Mouse (Mus musculus): ENCODE measurements around the gene Mrtfa.

The Mrtfa gene

GRCm38 (mm10) chr15:81197197-81197596 is 6.6 kb upstream of the Mrtfa start:
- DNase-seq (ENCODE audit: low read depth, low spot score) = no peak

- no peak for DNase-seq (ENCODE audit: low read depth, low spot score)
Observed at GRCm38 (mm10) chr15:81195447-81195846, 4.9 kb upstream of the Mrtfa start.

- peak; percentile 14 for DNase-seq (ENCODE audit: low read depth, low spot score)
Observed at GRCm38 (mm10) chr15:81194791-81195190, 4.2 kb upstream of the Mrtfa start.

GRCm38 (mm10) chr15:81192858-81193257 is 2.3 kb upstream of the Mrtfa start:
- DNase-seq (ENCODE audit: low read depth, low spot score) = no peak

- DNase-seq (ENCODE audit: low read depth, low spot score) = no peak
Observed at GRCm38 (mm10) chr15:81192316-81192715, 1.8 kb upstream of the Mrtfa start.

GRCm38 (mm10) chr15:81191303-81191702 is 746 bp upstream of the Mrtfa start:
- DNase-seq (ENCODE audit: low read depth, low spot score) = no peak

GRCm38 (mm10) chr15:81190011-81190629 is 437 bp downstream of the Mrtfa start:
- DNase-seq (ENCODE audit: low read depth, low spot score) = no peak

GRCm38 (mm10) chr15:81189061-81189460 is 1.5 kb downstream of the Mrtfa start:
- DNase-seq (ENCODE audit: low read depth, low spot score) = no peak

GRCm38 (mm10) chr15:81184913-81185312 is 5.6 kb downstream of the Mrtfa start:
- no peak for DNase-seq (ENCODE audit: low read depth, low spot score)

- DNase-seq (ENCODE audit: low read depth, low spot score) = no peak
Observed at GRCm38 (mm10) chr15:81181233-81181632, 9.3 kb downstream of the Mrtfa start.

GRCm38 (mm10) chr15:81179523-81179922 is 11.0 kb downstream of the Mrtfa start:
- DNase-seq (ENCODE audit: low read depth, low spot score) = no peak

GRCm38 (mm10) chr15:81178703-81179102 is 11.9 kb downstream of the Mrtfa start:
- no peak for DNase-seq (ENCODE audit: low read depth, low spot score)

GRCm38 (mm10) chr15:81177860-81178259 is 12.7 kb downstream of the Mrtfa start:
- DNase-seq (ENCODE audit: low read depth, low spot score) = no peak

- no peak for DNase-seq (ENCODE audit: low read depth, low spot score)
Observed at GRCm38 (mm10) chr15:81175633-81176032, 14.9 kb downstream of the Mrtfa start.

- DNase-seq (ENCODE audit: low read depth, low spot score) = no peak
Observed at GRCm38 (mm10) chr15:81172259-81172658, 18.3 kb downstream of the Mrtfa start.

- no peak for DNase-seq (ENCODE audit: low read depth, low spot score)
Observed at GRCm38 (mm10) chr15:81168735-81169134, 21.8 kb downstream of the Mrtfa start.

- DNase-seq (ENCODE audit: low read depth, low spot score) = no peak
Observed at GRCm38 (mm10) chr15:81167831-81168230, 22.7 kb downstream of the Mrtfa start.

GRCm38 (mm10) chr15:81166291-81166690 is 24.3 kb downstream of the Mrtfa start:
- no peak for DNase-seq (ENCODE audit: low read depth, low spot score)

GRCm38 (mm10) chr15:81164560-81165310 is 25.8 kb downstream of the Mrtfa start:
- DNase-seq (ENCODE audit: low read depth, low spot score) = no peak

GRCm38 (mm10) chr15:81161571-81161970 is 29.0 kb downstream of the Mrtfa start:
- no peak for DNase-seq (ENCODE audit: low read depth, low spot score)

GRCm38 (mm10) chr15:81160677-81161076 is 29.9 kb downstream of the Mrtfa start:
- no peak for DNase-seq (ENCODE audit: low read depth, low spot score)

- DNase-seq (ENCODE audit: low read depth, low spot score) = no peak
Observed at GRCm38 (mm10) chr15:81159212-81159611, 31.3 kb downstream of the Mrtfa start.

GRCm38 (mm10) chr15:81158517-81159120 is 31.9 kb downstream of the Mrtfa start:
- DNase-seq (ENCODE audit: low read depth, low spot score) = no peak
